Mouse (Mus musculus) erythroblast, embryonic 14.5 days (primary cell): ENCODE results near the gene Ift52.

Experiments
- GATA1 ChIP-seq: IDR thresholded peaks from 2 replicates; pipeline ENCODE4 v1.6.1; 2012; ENCODE audit warnings: low read length, inconsistent platforms, mixed read lengths
- TAL1 ChIP-seq: IDR thresholded peaks from 3 replicates; pipeline ENCODE4 v1.6.1; 2012; ENCODE audit warnings: low read length, inconsistent platforms, mixed read lengths

GRCm38 (mm10) chr2:162969101-162969500 lies 48.1 kb upstream of the Ift52 start:
- TF ChIP-seq TAL1 (no peak), GATA1 (no peak)
